Mouse (Mus musculus): ENCODE measurements around the gene Gcn1l1. TPM values are rescaled to one million over a fixed set of nuclear protein-coding genes. Genes with fewer than 3 reads are reported as not detected.

Gcn1l1 gene
- total and polyA plus RNA-seq, 3 experiments = 88.2 to 123 (median 93.8) TPM

GRCm38 (mm10) chr5:115578922-115579321 lies 13.9 kb downstream of the Gcn1l1 start:
- no peaks in the 10 kb centered on the region for H3K27me3 ChIP-seq (ENCODE audit: control insufficient read depth in 1 of 2, insufficient read depth in 2 of 2, low read length in 2 of 2)
- DNase-seq (ENCODE audit: low read depth, low spot score) = no peak
- H3K9me3 ChIP-seq (replicated peaks; ENCODE audit: insufficient read depth, low read length) = no peaks in the 10 kb centered on the region
- H3K27ac ChIP-seq (ENCODE audit: control insufficient read depth, low read depth, low read length) = no peak overlapping the region
- H3K4me3 ChIP-seq (ENCODE audit: control insufficient read depth in 1 of 2, insufficient read depth in 1 of 2, low read depth in 2 of 2, low read length in 2 of 2) = no peak overlapping the region
- H3K9ac ChIP-seq (ENCODE audit: control insufficient read depth, low read depth, low read length, poor library complexity, severe bottlenecking) = no peak overlapping the region
- no peaks in the 10 kb centered on the region for H3K4me1 ChIP-seq (ENCODE audit: control insufficient read depth in 1 of 2, insufficient read depth in 2 of 2, low read length in 2 of 2)
- TF ChIP-seq POLR2AphosphoS2 (IDR thresholded peaks at IDR 0.05; ENCODE audit: low read length) = no peak
- TF ChIP-seq CTCF (IDR thresholded peaks at IDR 0.05 in 2 of 3, conservative IDR thresholded peaks at IDR 0.05 in 1 of 3; ENCODE audit: control insufficient read depth in 1 of 3, insufficient read depth in 1 of 3, low read depth in 2 of 3, low read length in 3 of 3, poor library complexity in 1 of 3, severe bottlenecking in 1 of 3) = no peak
- no peak for TF ChIP-seq CHD2 (IDR thresholded peaks at IDR 0.05; ENCODE audit: low read length)
- no peak for TF ChIP-seq MYC (IDR thresholded peaks at IDR 0.05; ENCODE audit: low read depth, low read length)
- TF ChIP-seq GABPA (IDR thresholded peaks at IDR 0.05; ENCODE audit: low read depth, low read length) = no peak
- TF ChIP-seq SIN3A (IDR thresholded peaks at IDR 0.05; ENCODE audit: low read length) = no peak
- no peak for TF ChIP-seq MAFK (IDR thresholded peaks at IDR 0.05; ENCODE audit: borderline replicate concordance, low read depth, low read length)
- TF ChIP-seq MAZ (IDR thresholded peaks at IDR 0.05; ENCODE audit: low read depth, low read length) = no peak
- no peak for TF ChIP-seq ZMIZ1 (IDR thresholded peaks at IDR 0.05; ENCODE audit: low read depth, low read length)
- no peak for TF ChIP-seq GATA1 (IDR thresholded peaks at IDR 0.05; ENCODE audit: low read depth, low read length)
- no peak for TF ChIP-seq MAX (IDR thresholded peaks at IDR 0.05; ENCODE audit: low read length)
- TF ChIP-seq EP300 (IDR thresholded peaks at IDR 0.05; ENCODE audit: low read depth in 1 of 2, low read length in 2 of 2) = no peak
- no peak for TF ChIP-seq NRF1 (IDR thresholded peaks at IDR 0.05; ENCODE audit: insufficient read depth, low read depth, low read length, poor library complexity, severe bottlenecking)
- no peak for TF ChIP-seq TAL1 (IDR thresholded peaks at IDR 0.05; ENCODE audit: low read length)
- TF ChIP-seq ZKSCAN1 (IDR thresholded peaks at IDR 0.05; ENCODE audit: low read depth, low read length) = no peak
- no peak for TF ChIP-seq JUND (IDR thresholded peaks at IDR 0.05; ENCODE audit: low read depth, low read length)
- peaks cover 0 to 6% of the 10 kb centered on the region in 2 experiments; a peak in 2 of 4 replicates for H3K36me3 ChIP-seq (ENCODE audit: control insufficient read depth in 1 of 2, insufficient read depth in 2 of 2, low read length in 2 of 2)
- H3K79me2 ChIP-seq (ENCODE audit: control insufficient read depth, insufficient read depth, low read length, poor library complexity) = no peaks in the 10 kb centered on the region

DNA sequence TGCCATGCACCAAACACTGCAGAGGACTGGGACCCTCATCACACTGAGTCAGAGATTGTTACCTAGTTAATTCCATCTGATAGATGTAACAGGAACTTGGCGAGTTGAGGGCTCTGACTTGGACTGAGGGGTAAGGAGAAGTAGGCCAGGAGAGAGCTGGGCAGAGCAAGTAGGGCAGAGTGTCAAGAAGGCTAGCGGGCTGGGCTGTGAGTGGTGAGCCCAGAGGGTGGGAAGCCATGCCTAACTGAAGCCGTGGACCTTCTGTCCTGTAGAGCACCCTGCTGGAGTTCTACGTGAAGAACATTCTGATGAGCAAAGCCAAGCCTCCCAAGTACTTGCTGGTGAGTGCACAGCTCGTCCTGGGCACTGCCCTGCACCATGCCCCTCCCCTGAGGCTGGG lies 14.3 kb downstream of the Gcn1l1 start:
- Histone ChIP-seq H3K9me3 (replicated peaks; ENCODE audit: insufficient read depth, low read length) (no peaks in the 10 kb centered on the region), H3K27ac (ENCODE audit: control insufficient read depth, low read depth, low read length) (no peak overlapping the region), H3K79me2 (ENCODE audit: control insufficient read depth, insufficient read depth, low read length, poor library complexity) (no peaks in the 10 kb centered on the region), H3K36me3 (ENCODE audit: control insufficient read depth in 1 of 2, insufficient read depth in 2 of 2, low read length in 2 of 2) (peaks cover 0 to 6% of the 10 kb centered on the region in 2 experiments; a peak in 2 of 4 replicates), H3K4me3 (ENCODE audit: control insufficient read depth in 1 of 2, insufficient read depth in 1 of 2, low read depth in 2 of 2, low read length in 2 of 2) (no peak overlapping the region), H3K27me3 (ENCODE audit: control insufficient read depth in 1 of 2, insufficient read depth in 2 of 2, low read length in 2 of 2) (no peaks in the 10 kb centered on the region), H3K4me1 (ENCODE audit: control insufficient read depth in 1 of 2, insufficient read depth in 2 of 2, low read length in 2 of 2) (no peaks in the 10 kb centered on the region), H3K9ac (ENCODE audit: control insufficient read depth, low read depth, low read length, poor library complexity, severe bottlenecking) (no peak overlapping the region)
- TF ChIP-seq TAL1 (IDR thresholded peaks at IDR 0.05; ENCODE audit: low read length) (no peak), NRF1 (IDR thresholded peaks at IDR 0.05; ENCODE audit: insufficient read depth, low read depth, low read length, poor library complexity, severe bottlenecking) (no peak), RAD21 (IDR thresholded peaks at IDR 0.05; ENCODE audit: low read depth, low read length) (no peak), UBTF (IDR thresholded peaks at IDR 0.05; ENCODE audit: borderline replicate concordance, insufficient read depth, low read depth, low read length) (no peak), MAZ (IDR thresholded peaks at IDR 0.05; ENCODE audit: low read depth, low read length) (no peak), SMC3 (IDR thresholded peaks at IDR 0.05; ENCODE audit: low read depth, low read length) (no peak), ZMIZ1 (IDR thresholded peaks at IDR 0.05; ENCODE audit: low read depth, low read length) (no peak), ZKSCAN1 (IDR thresholded peaks at IDR 0.05; ENCODE audit: low read depth, low read length) (no peak), HCFC1 (IDR thresholded peaks at IDR 0.05; ENCODE audit: low read depth, low read length) (no peak), GATA1 (IDR thresholded peaks at IDR 0.05; ENCODE audit: low read depth, low read length) (no peak), ZC3H11A (IDR thresholded peaks at IDR 0.05; ENCODE audit: low read depth, low read length) (no peak), MYB (IDR thresholded peaks at IDR 0.05; ENCODE audit: low read depth, low read length) (no peak), KAT2A (conservative IDR thresholded peaks at IDR 0.05; ENCODE audit: low read depth, low read length) (no peak), EP300 (IDR thresholded peaks at IDR 0.05; ENCODE audit: low read depth in 1 of 2, low read length in 2 of 2) (no peak), MAFK (IDR thresholded peaks at IDR 0.05; ENCODE audit: borderline replicate concordance, low read depth, low read length) (no peak), TBP (IDR thresholded peaks at IDR 0.05; ENCODE audit: low read depth, low read length) (no peak)
- no peak for DNase-seq (ENCODE audit: low read depth, low spot score)
